Mouse (Mus musculus): ENCODE data around the gene Herpud1.

Herpud1 gene

DNA sequence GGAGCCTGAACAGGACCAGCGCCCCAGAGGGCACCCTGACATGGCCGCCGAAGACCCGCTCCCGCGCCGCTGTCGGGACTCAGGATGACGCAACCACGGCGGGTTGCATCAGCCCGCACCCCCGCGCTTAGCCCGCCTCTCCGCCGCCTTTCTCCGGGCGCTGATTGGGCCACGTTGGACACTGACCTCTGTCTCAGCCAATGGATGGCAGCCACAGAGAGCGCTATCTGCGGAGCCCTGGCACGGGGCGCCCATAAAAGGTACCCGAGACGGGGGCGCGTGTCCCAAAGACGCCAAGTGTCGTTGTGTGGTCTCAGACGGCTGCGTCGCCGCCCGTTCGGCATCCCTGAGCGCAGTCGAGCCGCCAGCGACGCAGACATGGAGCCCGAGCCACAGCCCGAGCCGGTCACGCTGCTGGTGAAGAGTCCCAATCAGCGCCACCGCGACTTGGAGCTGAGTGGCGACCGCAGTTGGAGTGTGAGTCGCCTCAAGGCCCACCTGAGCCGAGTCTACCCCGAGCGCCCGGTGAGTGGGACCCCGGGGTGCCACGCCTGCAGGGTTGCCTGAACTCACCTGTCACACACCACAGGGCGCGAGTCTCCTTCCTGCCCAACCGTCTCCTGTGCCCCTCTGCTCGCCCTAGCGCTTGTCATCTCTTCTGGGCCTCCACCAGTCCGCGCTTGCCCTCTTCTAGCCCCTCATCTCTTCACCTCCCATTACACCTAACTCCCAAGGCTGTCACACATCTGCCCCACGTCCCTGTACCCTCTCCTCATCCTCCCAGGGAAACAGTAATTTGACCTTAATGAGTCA lies at the start of gene Herpud1:
TSS of gene Herpud1 (plus strand) at position 225 of the 813 bp plus-strand sequence.
- DNase-seq (ENCODE audit: low spot score in 2 of 2), result peak; percentile 96 to 97

DNA sequence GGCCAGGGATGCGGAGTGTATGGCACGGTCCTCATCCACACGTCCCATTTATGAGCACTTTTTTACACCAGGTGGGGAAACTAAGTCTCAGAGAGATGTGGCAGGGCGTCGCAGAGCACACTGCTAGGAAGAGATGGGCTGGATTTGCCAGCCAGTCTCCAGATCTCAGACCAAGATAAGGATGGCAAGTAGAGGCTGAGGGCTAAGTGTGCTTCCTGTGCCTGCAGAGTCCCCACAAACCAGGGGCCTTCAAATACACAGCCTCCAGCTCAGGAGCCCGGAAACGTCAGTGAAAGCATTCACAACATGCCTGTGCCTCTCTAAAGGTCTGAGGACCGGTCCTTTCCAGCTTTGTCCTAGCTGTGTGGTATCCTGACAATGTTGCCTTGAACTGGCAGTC lies 48.7 kb upstream of the Herpud1 start:
- no peak for DNase-seq (ENCODE audit: low spot score in 2 of 2)

DNA sequence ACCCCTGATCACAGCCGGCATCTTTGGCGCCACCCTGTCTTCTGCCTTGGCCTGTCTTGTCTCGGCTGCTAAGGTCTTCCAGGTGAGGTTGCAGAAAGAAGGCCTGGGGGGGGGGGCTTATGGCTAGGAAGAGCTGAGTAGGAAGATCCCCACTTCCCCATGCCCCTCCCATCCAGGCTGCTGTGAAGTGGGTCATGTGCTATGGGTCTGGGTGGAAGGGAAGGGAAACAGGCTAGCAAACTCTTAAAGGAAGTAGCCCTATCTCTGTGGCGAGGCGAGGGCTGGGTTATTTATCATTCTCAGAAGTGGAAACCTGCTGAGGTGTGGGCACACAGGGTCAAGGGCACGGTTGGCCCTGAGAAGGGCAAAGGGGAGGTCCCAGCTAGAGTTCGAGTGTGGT lies 45.4 kb upstream of the Herpud1 start:
- no peak for DNase-seq (ENCODE audit: low spot score in 2 of 2)

DNA sequence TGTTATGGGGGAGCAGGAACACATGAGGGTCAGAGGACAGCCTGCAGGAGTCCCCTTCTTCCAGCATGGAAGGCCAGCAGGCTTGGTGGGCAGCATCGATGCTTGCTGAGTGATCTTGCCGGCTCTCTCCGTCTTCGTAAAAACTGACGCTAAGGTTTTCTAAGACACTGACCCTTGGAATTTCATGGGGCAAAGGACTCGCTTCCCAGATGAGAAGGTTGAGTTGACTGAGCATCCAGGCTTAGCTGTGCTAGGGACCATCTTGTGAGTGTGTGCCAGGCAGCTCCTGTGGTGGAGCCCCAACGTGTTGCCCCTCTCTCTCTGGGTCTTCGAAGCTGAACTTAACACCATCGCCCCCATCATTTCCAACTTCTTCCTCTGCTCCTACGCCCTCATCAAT lies 43.5 kb upstream of the Herpud1 start:
- no peak for DNase-seq (ENCODE audit: low spot score in 2 of 2)

DNA sequence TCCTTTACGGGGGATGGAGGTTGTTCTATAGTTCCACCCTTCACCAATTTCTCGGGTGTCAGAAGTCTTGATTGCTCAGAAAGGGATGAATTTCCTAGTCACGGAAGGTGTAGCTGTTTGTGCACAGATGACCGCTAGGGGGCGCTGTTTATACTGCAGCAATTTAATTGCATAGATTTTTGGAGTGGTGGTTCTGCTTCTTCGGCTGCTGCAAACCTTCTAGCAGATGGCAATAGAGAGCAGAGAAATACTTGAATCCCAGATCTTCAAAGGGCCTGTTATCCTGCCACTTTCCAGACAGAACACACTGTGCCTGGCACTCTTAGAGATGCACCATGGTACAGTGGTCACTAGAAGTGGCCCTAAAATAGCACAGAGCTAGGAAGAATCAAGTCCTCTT lies 42.9 kb upstream of the Herpud1 start:
- DNase-seq (ENCODE audit: low spot score in 2 of 2), result peak; percentile 63 to 68

DNA sequence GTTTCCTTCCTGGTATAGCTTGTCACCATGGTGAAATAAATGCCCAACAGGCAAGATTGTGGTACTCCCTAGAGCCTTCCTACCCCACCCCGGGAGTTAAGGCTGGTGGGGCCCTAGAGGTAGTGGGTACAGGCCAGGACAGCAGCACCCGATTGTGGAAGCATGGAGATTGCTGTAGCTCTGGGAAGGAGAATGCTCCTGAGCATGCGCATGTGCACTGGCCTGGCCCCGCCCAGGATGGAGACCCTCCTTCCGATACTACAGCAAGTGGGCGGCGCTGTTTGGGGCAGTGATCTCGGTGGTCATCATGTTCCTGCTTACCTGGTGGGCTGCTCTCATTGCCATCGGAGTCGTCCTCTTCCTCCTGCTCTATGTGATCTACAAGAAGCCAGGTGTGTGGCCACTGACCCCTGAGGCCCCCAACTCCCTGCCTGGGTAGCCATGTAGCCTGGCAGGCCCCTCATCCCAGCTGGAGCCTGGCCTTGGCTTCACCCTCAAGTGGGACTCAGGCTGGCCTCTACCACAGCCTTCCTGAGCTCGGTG lies 42.4 kb upstream of the Herpud1 start:
- no peak for DNase-seq (ENCODE audit: low spot score in 2 of 2)

DNA sequence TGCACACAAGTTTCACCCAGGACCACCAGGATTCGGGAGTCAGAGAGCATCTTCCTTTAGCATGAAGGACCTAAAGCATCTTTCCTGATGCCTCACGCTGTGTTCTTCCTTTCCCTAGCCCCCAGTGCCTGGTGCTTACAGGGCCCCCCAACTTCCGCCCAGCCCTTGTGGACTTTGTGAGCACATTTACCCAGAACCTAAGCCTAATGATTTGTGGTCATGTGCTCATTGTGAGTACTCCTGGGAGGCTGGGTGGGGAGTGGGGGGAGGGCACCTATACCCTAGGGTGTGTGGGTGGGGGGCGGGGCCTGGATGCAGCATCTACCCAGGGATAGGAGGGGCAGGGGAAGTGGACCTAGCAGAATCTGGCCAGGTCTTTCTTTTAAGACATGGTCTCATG lies 40.6 kb upstream of the Herpud1 start:
- no peak for DNase-seq (ENCODE audit: low spot score in 2 of 2)

DNA sequence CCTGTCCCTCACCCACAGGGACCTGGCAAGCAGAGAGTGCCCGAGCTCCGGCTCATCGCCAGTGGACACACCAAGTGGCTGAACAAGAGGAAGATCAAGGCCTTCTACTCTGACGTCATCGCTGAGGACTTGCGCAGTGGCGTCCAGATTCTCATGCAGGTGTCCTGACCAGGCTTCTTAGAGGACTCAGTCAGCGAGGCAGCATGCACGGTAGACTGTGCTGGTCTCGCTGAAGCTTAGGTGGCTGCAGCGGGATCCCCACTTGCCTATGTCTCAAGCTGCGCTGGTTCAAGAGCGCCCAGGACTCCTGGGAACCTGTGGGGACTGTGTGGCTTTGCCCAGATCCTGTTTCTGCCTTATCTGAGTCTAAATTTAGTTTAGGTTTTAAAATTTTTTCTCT lies 40.0 kb upstream of the Herpud1 start:
- DNase-seq (ENCODE audit: low spot score in 2 of 2), result no peak

DNA sequence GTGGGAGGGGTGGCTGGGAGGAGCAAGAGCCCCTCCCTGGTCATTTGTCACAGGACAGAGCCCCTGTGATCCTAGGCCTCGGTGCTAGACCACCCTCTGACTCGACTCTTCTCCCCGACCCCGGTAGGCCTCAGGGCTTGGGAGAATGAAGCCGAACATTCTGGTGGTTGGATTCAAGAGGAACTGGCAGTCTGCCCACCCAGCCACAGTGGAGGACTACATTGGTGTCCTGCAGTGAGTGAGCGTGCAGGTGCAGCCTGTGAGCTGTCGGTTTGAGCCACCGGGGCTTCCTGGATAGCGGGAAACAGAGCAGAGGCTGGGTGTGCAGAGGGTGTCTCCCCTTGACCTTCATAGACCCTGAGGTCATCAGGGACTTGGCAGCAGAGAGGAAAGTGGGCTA lies 37.8 kb upstream of the Herpud1 start:
- no peak for DNase-seq (ENCODE audit: low spot score in 2 of 2)

DNA sequence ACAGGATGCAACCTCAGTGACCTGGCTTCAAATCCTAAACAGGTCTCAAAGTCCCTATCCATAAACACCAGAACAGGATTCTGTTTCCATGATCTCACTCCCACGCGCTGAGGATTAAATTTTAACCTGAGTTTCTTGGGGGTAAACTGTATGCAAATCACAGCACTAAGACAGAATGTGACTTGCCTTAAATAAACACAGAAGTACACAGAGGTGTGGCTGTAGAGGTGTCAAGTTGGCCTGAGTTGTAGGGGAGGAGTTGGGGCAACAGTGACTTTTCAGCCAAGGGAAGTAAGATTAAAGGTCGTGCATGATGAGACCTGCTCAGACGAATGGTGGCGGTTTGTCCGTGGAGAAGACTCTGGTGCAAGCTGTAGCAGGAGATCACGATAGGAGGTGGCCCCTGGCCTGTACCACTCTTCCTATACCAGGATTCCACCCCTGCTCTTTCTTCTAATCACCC lies 32.1 kb upstream of the Herpud1 start:
- peak in 1 of 2 experiments; percentile 71 for DNase-seq (ENCODE audit: low spot score in 2 of 2)

DNA sequence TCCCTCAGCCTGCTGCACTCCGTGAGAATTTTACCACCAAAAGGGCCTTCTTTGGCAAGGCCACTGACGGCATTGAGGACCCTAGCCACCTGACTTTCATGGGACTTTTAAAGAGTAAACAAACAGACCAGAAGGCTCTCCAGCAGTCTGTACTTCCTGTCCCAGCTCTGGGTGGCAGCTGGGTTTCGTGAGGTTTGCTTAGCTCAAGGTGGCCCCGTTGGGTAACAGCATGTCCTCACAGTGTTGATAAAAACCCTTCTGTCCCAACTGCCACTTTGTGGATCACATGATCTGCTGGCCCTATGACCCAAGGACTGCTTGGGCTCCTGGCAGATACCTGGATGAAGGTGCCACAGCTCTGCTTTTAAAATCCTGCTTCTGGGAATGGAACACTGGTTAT lies 31.7 kb upstream of the Herpud1 start:
- peak in 1 of 2 experiments; percentile 50 for DNase-seq (ENCODE audit: low spot score in 2 of 2)

DNA sequence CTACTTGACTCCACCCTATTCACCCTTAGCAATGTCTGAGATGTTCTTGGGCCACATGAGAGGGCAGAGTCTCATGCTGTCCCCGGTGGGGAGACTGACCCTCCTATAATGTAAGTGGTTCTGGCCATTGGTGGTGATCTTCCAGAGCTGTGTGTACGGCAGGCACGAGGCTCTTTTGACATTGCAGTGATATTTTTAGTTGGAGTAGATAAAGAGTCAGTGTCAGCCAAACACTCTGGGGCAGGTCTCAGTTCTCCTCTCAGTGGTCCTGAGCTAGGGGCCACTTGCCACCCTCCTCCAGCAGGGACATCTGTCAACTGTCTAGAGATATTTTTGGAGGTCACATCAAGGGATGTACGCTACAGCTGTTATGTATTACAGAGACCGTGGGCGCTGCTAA lies 29.0 kb upstream of the Herpud1 start:
- no peak for DNase-seq (ENCODE audit: low spot score in 2 of 2)

DNA sequence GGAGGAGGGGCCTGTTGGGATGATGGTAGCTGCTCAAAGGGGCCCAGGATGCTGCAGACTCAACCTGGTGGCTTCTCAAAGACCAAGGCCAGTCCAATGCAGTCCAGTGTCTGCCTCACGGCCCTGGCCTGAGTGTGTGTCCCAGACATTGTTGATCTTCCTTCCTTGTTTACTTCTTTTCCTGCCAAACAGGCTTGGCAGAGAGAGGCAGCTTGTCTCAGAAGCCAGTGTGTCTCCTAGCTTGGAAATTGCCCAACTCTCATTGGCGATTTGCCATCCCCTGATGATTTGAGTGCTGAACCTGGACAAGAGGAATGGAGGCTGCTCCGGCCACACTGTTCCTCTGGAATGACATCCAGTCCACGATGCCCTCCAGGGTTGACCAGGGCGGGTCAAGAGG lies 27.7 kb upstream of the Herpud1 start:
- DNase-seq (ENCODE audit: low spot score in 2 of 2), result peak; percentile 73 to 79

DNA sequence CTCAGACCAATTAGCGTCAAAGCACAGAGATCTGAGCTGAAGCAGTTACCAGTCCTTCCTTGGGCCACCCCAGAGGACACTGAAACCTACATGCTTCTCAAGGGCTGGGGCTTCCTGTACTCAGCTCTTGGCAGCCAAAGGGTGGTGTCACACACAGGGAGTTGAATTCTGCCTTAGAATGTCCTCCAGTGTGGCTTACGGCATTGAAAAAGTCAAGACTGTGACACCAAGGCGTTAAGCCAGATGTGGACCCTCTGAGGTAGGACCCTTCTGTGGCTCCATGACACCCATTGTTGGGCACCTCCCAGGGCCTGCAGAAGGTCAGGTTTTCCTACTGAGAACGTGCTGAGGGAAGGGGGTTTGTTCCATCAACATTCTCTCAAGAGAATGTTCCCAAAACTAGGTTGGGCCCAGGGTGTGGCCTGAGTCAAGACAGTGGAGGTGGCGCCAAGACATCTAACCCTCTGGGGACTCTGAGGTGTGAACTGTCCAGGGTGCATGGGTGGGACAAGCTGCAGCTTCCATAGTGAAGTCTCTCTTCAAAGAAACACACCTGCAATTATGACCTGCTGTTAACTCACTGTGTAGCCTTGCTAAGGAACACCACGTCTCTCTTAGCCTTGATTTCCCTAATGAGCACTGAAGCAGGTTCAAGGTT lies 24.3 kb upstream of the Herpud1 start:
- DNase-seq (ENCODE audit: low spot score in 2 of 2), result no peak

DNA sequence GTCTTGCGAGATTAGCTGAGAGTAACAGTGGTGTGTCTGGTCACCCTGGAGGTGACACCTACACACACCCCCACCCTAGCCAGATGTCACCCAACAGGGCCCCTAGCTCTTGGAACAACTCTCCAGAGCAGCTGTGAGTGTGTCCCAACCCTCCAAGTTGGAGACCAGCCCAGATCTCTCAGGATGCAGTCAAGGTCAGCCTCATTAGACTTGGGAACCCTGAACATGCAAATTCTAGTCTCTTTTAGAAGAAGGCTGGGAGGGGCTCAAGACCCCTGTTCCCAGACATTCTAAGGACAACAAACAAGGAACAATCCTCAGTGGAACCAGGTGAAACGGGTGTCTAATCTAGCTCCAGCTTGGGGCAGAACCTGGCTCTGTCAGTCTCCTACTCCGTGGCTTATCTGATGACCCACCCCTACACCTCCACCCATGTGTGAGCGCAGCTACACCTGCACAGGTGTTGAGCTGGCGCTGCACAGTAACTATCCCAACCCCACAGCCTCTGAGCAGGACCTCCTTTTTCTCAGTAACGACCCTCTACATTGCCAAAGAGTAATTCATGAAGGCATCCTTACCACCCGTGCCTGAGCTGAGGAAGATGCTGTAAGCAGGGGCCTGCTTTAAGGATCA lies 23.5 kb upstream of the Herpud1 start:
- peak; percentile 28 to 40 for DNase-seq (ENCODE audit: low spot score in 2 of 2)

DNA sequence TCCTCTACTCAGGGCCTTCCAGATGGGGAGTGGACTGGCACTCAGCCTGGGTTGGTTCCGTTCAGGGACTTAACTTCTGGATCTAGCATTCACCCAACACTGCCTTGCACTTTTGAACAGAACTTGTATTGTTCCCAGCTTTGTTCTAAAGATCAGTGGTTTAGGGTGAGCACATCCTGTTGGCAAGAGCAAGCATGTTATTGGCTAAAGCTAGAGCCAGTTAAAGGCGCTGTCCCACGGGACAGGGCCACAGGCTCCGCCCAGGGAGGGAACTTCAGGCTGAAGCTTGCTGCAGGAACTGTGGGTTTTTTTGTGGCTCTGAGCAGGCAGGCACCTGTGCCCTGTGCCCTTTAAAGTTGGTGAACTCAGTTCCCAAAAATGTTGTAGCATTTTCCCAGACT lies 22.9 kb upstream of the Herpud1 start:
- DNase-seq (ENCODE audit: low spot score in 2 of 2), result peak; percentile 58 to 77

DNA sequence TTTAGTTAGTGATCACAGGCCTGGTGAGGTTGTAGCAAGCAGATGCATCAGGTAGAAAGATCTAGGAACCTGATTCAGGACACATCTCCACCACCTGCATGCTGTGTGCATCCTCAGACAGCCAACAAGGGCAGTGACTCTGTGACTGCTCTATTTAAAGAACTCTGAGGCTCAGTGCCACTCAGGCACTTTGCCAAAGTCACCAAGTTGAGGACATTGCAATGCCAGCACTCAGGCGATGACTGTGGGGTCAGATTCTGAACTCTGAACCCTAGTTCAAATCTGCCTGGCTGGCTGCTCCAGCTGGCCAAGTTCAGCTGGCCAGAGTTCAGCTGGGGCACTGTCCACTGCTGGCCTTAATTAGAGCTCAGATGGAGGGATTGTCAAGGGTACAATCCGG lies 22.3 kb upstream of the Herpud1 start:
- peak in 1 of 2 experiments; percentile 30 for DNase-seq (ENCODE audit: low spot score in 2 of 2)

DNA sequence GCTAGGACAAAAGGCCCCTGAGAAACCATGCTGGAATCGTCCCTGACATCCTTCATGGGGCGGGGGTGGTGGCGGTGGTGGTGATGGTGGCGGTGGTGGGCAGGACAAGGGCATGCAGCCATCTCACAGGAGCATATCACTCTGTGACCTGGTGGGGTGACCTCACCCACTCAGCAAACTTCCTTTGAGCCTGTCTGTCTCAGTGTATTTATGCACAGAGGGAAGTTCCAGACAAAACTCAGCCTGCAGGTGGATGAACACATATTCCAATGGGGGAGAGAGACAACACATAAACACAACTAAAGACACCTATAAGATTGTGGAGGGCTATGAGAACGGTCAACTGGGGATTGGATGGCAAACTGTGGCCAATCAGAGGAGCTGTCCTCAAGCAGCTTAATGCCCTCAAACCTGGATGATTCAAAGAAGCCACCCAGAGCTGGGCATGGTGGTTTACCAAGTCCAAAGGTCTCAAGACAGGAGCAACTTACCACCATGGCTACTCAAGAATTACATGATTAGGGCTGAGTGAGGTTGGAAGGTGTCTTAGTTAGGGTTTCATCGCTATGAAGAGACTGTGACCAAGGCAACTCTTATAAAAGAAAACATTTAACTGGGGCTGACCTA lies 21.4 kb upstream of the Herpud1 start:
- no peak for DNase-seq (ENCODE audit: low spot score in 2 of 2)

DNA sequence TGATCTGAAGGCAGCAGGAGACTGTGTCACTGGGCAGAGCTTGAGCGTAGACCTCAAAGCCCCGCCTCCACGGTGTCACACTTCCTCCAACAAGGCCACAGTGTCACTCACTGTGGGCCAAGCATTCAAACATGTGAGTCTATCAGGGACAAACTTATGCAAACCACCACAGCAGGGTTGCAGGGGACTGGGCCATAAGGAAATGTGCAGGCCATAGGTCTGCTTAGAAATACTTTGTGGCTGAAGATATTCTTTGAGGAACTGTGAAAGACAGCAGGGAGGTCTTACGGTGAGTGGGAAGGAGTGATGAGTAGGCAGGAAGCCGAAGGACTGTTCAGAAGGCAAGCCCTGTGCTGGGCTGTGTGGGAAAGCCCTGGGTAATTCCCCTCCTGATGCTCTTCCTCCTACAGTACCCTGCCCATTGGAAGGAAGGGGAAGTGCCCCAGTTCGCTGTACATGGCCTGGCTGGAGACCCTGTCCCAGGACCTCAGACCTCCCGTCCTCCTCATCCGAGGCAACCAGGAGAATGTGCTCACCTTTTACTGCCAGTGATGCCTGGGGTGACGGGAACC lies 20.7 kb upstream of the Herpud1 start:
- no peak for DNase-seq (ENCODE audit: low spot score in 2 of 2)

DNA sequence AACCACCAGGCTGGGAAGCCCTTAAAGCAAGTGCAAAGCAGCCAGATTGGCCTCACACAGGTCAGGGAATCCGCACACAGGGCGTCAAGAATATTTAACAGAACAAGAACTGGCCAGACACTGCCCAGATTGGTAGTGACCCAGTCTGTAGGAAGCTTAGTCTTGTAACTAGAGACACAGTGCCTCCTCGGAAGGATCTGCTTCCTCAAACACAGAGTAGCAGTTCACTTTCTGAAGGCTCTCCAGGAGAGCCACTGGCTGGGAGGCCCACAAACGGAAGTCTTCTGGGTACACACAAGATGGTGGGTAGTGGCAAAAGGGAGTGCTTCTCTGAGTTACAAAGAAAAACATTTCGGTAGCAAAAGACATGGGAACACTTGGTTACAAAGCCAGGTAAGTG lies 15.4 kb upstream of the Herpud1 start:
- no peak for DNase-seq (ENCODE audit: low spot score in 2 of 2)

DNA sequence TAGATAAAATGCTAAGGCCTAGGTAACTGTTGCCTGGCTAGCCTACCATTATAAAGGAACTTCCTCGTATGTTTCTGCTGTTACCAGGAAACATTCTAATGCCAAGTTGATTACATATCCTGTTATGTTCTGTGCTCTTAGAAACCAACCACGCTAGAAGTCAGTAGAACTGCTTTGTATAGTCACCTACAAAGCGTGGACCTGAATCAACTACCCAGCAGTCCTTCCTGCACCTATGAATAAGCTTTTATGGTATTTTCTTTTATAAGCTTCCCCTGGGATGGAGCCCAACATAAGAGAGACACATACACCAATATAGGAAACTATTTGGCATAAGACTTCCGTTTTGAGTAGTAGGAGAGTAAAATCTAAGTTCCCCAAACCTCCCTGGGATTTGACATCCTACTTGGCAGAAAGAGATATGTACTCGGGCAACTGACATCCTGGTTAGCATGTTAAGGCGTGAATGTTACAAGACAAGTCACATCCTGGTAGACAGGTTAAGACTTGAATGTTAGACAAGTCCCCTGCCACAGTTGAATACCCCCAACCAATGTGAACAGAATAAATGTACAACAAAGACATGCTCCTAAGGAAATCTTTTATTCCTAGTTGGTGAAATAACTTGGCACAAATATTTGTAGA lies 13.2 kb upstream of the Herpud1 start:
- DNase-seq (ENCODE audit: low spot score in 2 of 2), result no peak

Measured in urinary bladder, adult 18-20 months (tissue).